Mouse (Mus musculus) left cerebral cortex, postnatal 36 days (tissue): ENCODE measurements at regions not wholly inside any gene's neighbourhood (a gene's known extent, or its start where the extent isn't known, plus 50 kb on each side); places are given as distances from the start of the nearest gene placed in this dataset.

Experiments
- DNase-seq, 2 experiments: peaks; one replicate each; pipeline ENCODE4 v3.0.0; 2021 to 2022; ENCODE audit warnings: low spot score in 2 of 2, mixed read lengths in 1 of 2
- intact Hi-C: fragments of 180-260 bp; cut with DNase I; formaldehyde crosslinking; loops from one replicate; pipeline ENCODE4 v1.15.1; 2025

- no peak for DNase-seq
- intact Hi-C loops, result no loop called here
These were observed 240.0 kb downstream of the Atp23 start for GRCm38 (mm10) chr10:126661095-126661615.

GRCm38 (mm10) chr10:126660024-126660423, 241.1 kb downstream of the Atp23 start:
- DNase-seq, result no peak
- intact Hi-C loops, result no loop called here

GRCm38 (mm10) chr10:126652693-126653092, 248.5 kb downstream of the Atp23 start:
- no peak for DNase-seq
- intact Hi-C loops, result no loop called here

- intact Hi-C loops, result no loop called here
- no peak for DNase-seq
These were observed 254.6 kb downstream of the Atp23 start for GRCm38 (mm10) chr10:126646587-126646986.

GRCm38 (mm10) chr10:126641792-126642289, 259.3 kb downstream of the Atp23 start:
- intact Hi-C loops, result no loop called here
- DNase-seq, result no peak

GRCm38 (mm10) chr10:126634731-126635130, 266.4 kb downstream of the Atp23 start:
- DNase-seq, result no peak
- intact Hi-C loops, result no loop called here

GRCm38 (mm10) chr10:126628057-126628456, 273.1 kb downstream of the Atp23 start:
- intact Hi-C loops, result no loop called here
- DNase-seq, result no peak

GRCm38 (mm10) chr10:126625466-126625865, 275.7 kb downstream of the Atp23 start:
- DNase-seq, result no peak
- intact Hi-C loops, result no loop called here

GRCm38 (mm10) chr10:126620802-126621201, 280.4 kb downstream of the Atp23 start:
- DNase-seq, result no peak
- intact Hi-C loops, result no loop called here

GRCm38 (mm10) chr10:126619970-126620369, 281.2 kb downstream of the Atp23 start:
- intact Hi-C loops, result no loop called here
- no peak for DNase-seq

GRCm38 (mm10) chr10:126612226-126612625, 288.9 kb downstream of the Atp23 start:
- DNase-seq, result no peak
- intact Hi-C loops, result no loop called here

- intact Hi-C loops, result no loop called here
- DNase-seq, result no peak
These were observed 290.6 kb downstream of the Atp23 start for GRCm38 (mm10) chr10:126610506-126610905.

- DNase-seq, result no peak
- intact Hi-C loops, result no loop called here
These were observed 301.5 kb downstream of the Atp23 start for GRCm38 (mm10) chr10:126599686-126600085.

GRCm38 (mm10) chr10:126568155-126568554, 333.0 kb downstream of the Atp23 start:
- DNase-seq, result no peak
- intact Hi-C loops, result no loop called here

- no peak for DNase-seq
- intact Hi-C loops, result no loop called here
These were observed 335.8 kb downstream of the Atp23 start for GRCm38 (mm10) chr10:126565326-126565725.

GRCm38 (mm10) chr10:126555080-126555479, 346.1 kb downstream of the Atp23 start:
- DNase-seq, result peak in 1 of 2 experiments; percentile 14
- intact Hi-C loops, result no loop called here

- no peak for DNase-seq
- intact Hi-C loops, result no loop called here
These were observed 369.2 kb downstream of the Atp23 start for GRCm38 (mm10) chr10:126531950-126532349.

GRCm38 (mm10) chr10:126531368-126531767, 369.8 kb downstream of the Atp23 start:
- intact Hi-C loops, result no loop called here
- DNase-seq, result no peak

GRCm38 (mm10) chr10:126528801-126529200, 372.4 kb downstream of the Atp23 start:
- DNase-seq, result no peak
- intact Hi-C loops, result loop anchor here (10.0 kb wide), 1 partner anchor 804 kb away; no protein-coding TSS in a partner anchor

- DNase-seq, result no peak
These were observed 375.0 kb downstream of the Atp23 start for GRCm38 (mm10) chr10:126526186-126526585.

GRCm38 (mm10) chr10:126521836-126522815, 379.0 kb downstream of the Atp23 start:
- intact Hi-C loops, result loop anchor here (10.0 kb wide), 1 partner anchor 797 kb away; no protein-coding TSS in a partner anchor

More at GRCm38 (mm10) chr10:126526186-126526585, 375.0 kb downstream of the Atp23 start:
- intact Hi-C loops, result loop anchor here (10.0 kb wide), 1 partner anchor 801 kb away; no protein-coding TSS in a partner anchor

More at GRCm38 (mm10) chr10:126521836-126522815, 379.0 kb downstream of the Atp23 start:
- no peak for DNase-seq
